Mouse (Mus musculus) ovary, postnatal 36 days (tissue): ENCODE measurements around the gene Ntn1.

ENCODE experiments used
- DNase-seq: peaks from one replicate; pipeline ENCODE4 v3.0.0; 2022; ENCODE audit warnings: low spot score, mixed read lengths

The Ntn1 gene

GRCm38 (mm10) chr11:68381833-68382232, 18.8 kb downstream of the Ntn1 start:
- no peak for DNase-seq

GRCm38 (mm10) chr11:68381318-68381717, 19.3 kb downstream of the Ntn1 start:
- no peak for DNase-seq

DNA sequence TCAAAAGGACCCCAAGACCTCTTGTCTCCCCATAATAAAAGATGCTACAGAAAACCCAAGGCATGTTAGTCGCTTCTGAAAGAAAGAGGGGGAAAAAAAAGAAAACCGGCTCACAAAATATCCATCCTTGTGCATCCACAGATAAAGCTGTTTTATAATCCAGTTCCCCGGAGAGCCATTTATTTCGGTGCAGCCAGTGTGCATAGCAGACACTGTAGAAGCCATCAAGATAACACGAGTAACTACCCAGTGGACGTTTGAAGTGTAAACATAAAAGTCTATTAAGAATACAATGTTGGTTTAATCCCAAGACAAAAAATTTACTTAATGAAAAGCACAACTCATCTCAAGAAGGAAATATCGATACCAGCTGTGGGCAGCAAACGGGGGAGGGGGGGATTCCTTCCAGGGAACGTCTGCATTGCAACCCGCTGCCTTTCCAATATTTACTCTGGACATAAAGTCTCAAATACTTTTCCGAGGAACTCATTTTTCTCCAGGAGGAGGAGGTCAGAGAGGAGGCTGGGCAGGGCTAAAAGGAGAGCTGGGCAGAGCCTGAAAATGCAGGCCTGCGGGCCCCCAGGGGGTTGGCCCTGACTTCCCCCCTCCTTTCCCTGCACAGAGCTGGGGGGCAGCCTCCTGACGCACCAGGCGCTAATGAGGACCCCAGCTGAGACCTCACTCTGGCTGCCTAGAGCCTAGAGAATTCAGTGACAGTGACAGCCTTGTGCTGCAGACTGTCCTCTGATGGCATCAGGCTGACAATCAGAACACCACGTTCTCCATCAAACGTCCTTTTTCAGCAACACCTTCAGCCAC, 21.5 kb downstream of the Ntn1 start:
- DNase-seq = no peak

GRCm38 (mm10) chr11:68378419-68378818, 22.2 kb downstream of the Ntn1 start:
- DNase-seq = no peak

DNA sequence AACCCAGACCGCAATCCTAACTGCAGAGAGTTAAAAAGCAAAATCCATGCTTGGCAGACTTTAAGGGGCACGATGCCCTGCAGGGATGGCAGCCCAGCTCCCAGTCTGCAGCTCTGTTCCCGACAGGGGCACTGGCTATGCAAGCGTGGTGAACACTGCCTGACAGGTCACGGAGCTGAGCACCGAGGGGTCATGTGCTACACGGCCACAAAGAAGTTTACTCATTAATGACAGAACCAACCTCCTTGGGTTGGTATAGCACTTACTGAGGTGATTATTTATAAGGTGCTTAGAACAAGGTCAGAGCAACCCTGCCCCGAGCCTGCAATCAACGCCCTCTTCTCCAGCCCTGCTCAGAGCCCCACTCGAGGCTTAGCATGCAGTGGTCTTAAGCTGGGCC, 27.5 kb downstream of the Ntn1 start:
- DNase-seq = no peak

DNA sequence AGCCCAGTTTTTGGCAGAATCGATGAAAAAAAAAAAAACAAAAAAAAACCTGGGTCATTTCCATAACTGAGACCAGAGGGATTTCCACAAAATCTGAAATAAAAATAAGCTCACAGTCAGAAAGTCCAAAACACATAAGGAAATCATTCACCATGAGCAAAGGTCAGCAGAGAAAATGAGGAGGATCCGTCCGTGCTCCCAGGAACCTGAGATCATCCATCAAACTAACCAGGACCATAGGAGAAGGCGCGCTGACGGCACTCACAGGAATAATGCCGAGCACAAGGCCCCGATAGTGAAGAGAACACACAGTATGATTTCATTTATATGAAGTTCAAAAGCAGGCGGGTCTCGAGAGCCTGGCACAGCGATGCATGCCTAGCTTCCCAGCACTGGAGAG, 29.0 kb downstream of the Ntn1 start:
- DNase-seq = no peak

- DNase-seq = no peak
Observed at GRCm38 (mm10) chr11:68356901-68357300, 43.7 kb downstream of the Ntn1 start.

GRCm38 (mm10) chr11:68355561-68355960, 45.1 kb downstream of the Ntn1 start:
- DNase-seq = no peak

GRCm38 (mm10) chr11:68354848-68355247, 45.8 kb downstream of the Ntn1 start:
- no peak for DNase-seq

- DNase-seq = no peak
Observed at GRCm38 (mm10) chr11:68352236-68352635, 48.4 kb downstream of the Ntn1 start.

- DNase-seq = no peak
Observed at GRCm38 (mm10) chr11:68348851-68349250, 51.8 kb downstream of the Ntn1 start.

DNA sequence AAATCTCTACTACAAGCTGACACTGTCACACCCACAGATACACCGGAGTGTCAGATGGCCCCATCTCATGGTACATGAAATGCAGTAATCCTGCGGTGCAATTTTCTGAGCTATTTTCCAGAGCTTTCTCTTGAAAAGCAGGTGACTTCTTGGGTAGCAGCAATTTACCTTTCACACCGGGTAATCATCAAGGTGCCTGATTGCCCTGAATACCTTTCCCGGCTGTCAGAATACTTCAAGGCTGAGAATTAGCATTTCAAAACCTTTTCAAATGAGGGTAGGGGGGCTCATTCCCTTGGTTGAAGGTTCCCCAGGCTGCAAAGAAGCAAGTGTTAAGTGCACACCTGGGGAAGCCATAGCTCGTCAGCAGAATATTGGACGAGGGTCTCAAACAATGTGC, 52.5 kb downstream of the Ntn1 start:
- no peak for DNase-seq

GRCm38 (mm10) chr11:68347508-68347907, 53.1 kb downstream of the Ntn1 start:
- no peak for DNase-seq

GRCm38 (mm10) chr11:68346099-68346498, 54.5 kb downstream of the Ntn1 start:
- no peak for DNase-seq

DNA sequence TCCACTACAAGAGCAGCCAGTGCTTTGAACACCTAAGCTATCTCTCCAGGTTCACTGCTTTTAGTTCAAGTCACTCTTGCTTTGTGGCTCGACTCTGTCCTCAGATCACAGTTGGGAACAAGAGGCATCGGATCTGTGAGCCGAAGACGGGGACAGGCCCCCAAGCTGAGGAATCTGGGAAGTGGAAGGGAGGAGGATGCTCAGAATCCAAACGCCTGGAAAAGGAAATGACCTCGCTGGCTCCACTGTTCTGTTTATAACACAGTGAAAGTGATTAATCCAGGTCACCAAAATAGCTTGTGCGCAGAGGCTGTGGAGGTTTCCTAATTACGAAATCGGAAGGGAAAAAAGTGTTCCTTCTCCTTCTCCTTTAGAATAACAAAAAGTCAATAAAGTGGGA, 56.4 kb downstream of the Ntn1 start:
- DNase-seq = no peak

GRCm38 (mm10) chr11:68342761-68343160, 57.9 kb downstream of the Ntn1 start:
- no peak for DNase-seq

GRCm38 (mm10) chr11:68342003-68342400, 58.6 kb downstream of the Ntn1 start:
- no peak for DNase-seq

DNA sequence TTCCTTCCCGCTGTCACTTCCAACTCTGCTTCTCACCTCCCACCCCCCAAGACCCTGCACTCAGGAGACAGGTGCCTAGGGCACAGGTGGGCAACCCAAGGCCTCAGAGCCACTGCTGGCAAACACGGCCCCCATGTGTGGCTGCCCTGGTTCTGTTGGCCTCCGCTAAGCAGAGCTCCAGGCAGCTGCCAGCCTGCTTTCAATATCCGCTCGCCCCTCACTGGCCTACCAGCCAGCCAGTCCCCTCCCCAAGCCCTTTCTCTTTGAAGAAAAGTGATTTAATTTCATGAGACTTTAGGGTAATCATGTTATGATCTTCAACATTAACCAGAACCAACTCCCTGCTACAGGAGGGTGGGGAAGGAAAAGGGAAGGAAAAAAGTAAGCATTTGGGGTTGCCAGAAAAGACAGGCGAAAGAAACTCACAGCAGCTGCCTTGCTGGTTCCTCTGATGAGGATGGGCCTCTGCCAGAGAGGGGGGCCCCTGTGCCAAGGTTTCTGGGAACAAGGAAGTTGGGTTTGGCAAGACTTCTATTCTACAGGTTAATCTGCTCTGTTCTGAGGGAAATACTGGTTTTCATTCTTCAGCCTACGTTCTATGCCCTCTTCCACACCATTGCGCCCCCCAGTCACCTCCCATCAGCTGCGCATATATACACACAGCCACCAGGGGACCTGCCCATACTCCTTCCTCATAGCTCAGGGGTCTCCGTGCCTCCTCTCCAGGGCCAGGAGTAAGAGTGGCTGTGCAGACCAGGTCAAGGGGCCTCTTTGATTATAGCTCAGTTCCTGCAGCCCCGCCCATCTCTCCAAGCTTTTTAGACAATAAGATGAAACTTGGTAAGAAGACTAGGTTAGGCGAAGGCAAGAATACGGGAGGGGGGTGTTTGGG, 59.3 kb downstream of the Ntn1 start:
- DNase-seq = peak; percentile 22

DNA sequence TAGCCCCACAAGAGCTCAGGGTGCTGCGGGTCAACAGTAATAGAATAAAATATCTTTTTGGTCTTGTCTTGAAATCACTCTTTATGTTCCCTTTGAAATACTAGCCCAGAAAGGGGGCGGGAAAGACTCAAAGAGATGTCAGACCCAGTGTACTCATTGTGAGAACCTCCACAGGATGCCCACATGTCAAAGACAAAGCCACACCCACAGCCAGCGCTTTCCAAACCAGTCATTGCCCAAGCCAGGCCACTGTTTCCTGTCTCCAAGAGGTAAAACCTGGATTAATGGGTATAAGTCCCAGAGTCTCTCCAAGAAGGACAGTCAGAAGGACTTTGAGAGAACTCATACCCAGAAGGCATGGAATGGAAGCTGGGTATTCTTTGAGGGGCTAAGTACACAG, 60.3 kb downstream of the Ntn1 start:
- DNase-seq = no peak

DNA sequence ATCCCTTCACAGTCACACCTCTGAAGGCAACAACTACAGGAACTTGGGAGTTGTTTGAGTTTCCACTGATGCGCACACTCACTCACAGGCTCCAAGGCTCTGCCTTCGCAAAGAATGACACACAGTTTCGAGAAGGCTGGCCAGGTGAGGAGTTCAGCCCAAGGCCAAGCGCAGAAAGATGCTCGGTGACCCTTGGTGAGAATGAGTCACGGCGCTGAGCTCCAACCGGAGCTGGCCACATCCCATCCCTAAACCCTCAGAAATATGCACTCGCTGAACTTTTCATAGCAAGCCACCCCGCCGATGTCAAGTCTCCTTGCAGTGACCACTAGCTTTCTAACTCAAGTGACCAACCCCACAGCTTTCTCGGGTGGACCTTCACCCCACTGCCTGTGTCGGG, 60.8 kb downstream of the Ntn1 start:
- no peak for DNase-seq

DNA sequence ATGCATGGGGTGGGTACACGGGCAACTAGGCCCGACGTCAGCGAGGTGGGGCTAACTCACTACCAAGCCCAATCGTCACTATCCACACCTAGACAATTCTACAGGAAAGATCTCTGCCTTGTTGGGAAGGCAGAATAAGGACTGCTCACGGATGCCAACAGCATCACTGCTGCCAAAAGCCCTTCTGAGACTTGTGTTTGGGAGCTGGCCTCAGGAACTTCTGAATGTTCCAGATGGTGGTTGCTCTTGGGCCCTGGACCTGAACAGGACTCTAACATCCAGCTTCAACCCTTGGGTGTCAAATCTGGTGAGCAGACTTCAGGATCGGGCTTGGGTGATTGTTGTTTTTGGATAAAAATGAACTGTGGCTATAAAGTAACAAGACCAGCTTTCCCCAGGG, 61.3 kb downstream of the Ntn1 start:
- no peak for DNase-seq

DNA sequence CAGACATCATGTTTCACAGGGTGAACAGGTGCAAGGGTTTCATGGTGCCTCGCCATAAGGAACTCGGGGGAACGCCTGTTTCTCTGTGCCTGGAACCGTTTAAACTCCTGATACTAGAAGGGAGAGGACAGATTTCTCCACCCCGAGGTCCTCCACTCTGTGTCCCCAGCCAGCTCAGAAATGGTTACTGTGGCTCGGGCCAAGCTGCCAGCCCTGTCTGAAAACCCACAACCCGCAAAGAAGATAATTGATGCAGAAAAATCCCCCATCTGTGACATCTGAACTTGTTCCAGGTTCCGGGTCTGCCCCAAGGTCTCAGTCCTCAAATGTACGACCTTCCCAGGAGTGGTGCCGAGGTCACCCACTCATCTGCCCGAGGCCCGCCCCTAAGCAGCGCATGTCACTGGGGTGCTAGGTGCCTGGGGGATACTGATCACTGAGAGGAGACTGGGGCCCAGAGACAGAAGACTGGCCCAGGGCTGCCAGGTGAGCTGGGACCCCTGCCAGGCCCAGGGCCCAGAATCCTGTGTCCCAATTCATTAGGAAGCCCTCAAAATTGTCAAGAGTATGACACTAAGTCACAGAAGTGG, 68.9 kb downstream of the Ntn1 start:
- no peak for DNase-seq

- no peak for DNase-seq
Observed at GRCm38 (mm10) chr11:68331117-68331437, 69.5 kb downstream of the Ntn1 start.
